Mouse (Mus musculus) forebrain, embryonic 11.5 days (tissue): Measurements from ENCODE around the gene Zfp850. TPM values are rescaled to one million over a fixed set of nuclear protein-coding genes. Genes with fewer than 3 reads are reported as not detected.

Experiments used
- ATAC-seq: fragments of 200-750 bp; cut with Nextera tagmentation; replicated peaks from 2 replicates; pipeline ENCODE4 v1.8.0; 2017; ENCODE audit warnings: moderate TSS enrichment; ENCODE audit not compliant: low FRiP score
- DNase-seq: peaks from one replicate; pipeline ENCODE4 v3.0.0-alpha.2; 2017; ENCODE audit warnings: low spot score
- H3K27ac ChIP-seq: fragments of 300-500 bp; sonication (generic); 2 replicates; pipeline ENCODE4 v1.5.1; 2014; ENCODE audit warnings: low read depth, low read length
- H3K27me3 ChIP-seq: fragments of 300-500 bp; sonication (generic); 2 replicates; pipeline ENCODE4 v1.6.1; 2014; ENCODE audit warnings: mild to moderate bottlenecking, low read length, mixed read lengths; ENCODE audit not compliant: control insufficient read depth, insufficient read depth
- H3K36me3 ChIP-seq: fragments of 300-500 bp; sonication (generic); 2 replicates; pipeline ENCODE4 v1.6.1; 2014; ENCODE audit warnings: mild to moderate bottlenecking, low read length, moderate library complexity, mixed read lengths; ENCODE audit not compliant: control insufficient read depth, insufficient read depth
- H3K4me1 ChIP-seq: fragments of 300-500 bp; sonication (generic); replicated peaks from 2 replicates; pipeline ENCODE4 v1.6.1; 2014; ENCODE audit warnings: low read length, mixed read lengths; ENCODE audit not compliant: control insufficient read depth, insufficient read depth
- H3K4me2 ChIP-seq: fragments of 300-500 bp; sonication (generic); 2 replicates; pipeline ENCODE4 v1.6.1; 2014; ENCODE audit warnings: low read depth, mild to moderate bottlenecking, low read length, moderate library complexity, mixed read lengths; ENCODE audit not compliant: severe bottlenecking
- H3K4me3 ChIP-seq: fragments of 300-500 bp; sonication (generic); 2 replicates; pipeline ENCODE4 v1.5.1; 2014; ENCODE audit warnings: low read depth, low read length
- H3K9ac ChIP-seq: fragments of 300-500 bp; sonication (generic); 2 replicates; pipeline ENCODE4 v1.6.1; 2014; ENCODE audit warnings: low read length
- H3K9me3 ChIP-seq: fragments of 300-500 bp; sonication (generic); 2 replicates; pipeline ENCODE4 v1.6.1; 2016; ENCODE audit warnings: low read length, mixed read lengths; ENCODE audit not compliant: control insufficient read depth
- WGBS: fragments of 180-500 bp; shearing (Covaris S2); extraction: QIAGEN DNeasy Blood & Tissue Kit; methylation state at CpG from one replicate; pipeline ENCODE4 v1.1.7; 2014; 5-methylcytosine and 5-hydroxymethylcytosine counted together
- polyA plus RNA-seq: library from polyadenylated mRNA; unstranded; fragments of >200 nt; fragmentation: Nextera tagmentation; extraction: Ambion mirVana; gene quantifications from 2 replicates; pipeline ENCODE4 v1.2.1, GENCODE M21; 2014

Zfp850 gene
- 8.4 and 8.9 TPM in 2 replicates for polyA plus RNA-seq

DNA sequence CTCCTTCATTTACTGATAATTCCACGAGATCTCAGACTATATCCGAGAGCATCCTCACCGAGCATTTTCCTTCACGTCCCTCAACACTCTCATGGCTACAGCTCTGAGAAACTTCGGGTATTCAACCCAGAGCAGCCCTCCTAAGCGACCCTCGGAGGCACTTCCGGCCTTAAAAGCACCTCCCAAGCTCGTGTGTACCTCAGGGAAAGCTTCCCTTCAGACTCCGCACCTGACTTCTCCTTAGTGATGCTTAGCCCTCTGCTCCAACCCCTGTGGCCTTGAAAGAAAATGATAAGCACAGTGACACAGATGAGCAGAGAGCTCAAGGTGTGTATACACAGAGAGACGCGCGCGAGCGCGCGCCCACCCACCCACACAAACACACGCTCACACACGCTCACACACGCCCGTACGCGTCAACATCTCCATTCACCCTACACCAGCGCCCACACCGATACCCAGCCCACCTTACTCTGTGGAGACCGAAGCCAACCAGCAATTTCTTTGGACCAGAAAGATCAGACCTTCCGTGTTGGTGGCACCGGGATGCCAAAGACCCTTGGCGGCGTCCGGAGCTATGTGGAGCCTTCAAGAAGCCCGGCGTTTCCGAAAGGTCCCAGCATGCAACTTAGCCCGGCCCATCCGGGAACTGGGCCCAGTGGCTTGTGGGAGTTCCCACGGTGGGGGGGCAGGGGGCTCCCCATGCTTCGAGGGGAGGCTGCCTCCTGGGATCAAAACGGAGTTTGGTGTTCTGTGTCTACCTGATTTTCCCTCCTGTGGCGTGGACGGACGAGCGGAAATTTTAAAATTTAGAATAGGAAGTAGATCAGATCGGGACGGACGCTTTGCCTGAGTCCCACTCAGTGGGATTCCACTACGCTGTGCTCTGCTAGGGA is at the start of gene Zfp850:
Gene Zfp850, minus strand, starts transcription at position 567 of the 896 bp plus-strand sequence.
- Histone ChIP-seq H3K27me3 (no peaks in the 10 kb centered on the region), H3K9me3 (no peaks in the 10 kb centered on the region), H3K36me3 (no peaks in the 10 kb centered on the region; the same call in 1 of the 2 replicates), H3K4me3 (peak within 1 kb of the TSS; percentile 75), H3K4me2 (peak within 1 kb of the TSS; percentile 90), H3K4me1 (no peaks in the 10 kb centered on the region), H3K27ac (peak within 1 kb of the TSS; percentile 18; the same call in 1 of the 2 replicates), H3K9ac (peak within 1 kb of the TSS; percentile 84)
- under 1% methylated on average over 47 of the region's 47 CpGs for WGBS
- ATAC-seq (peak; percentile 93), DNase-seq (peak; percentile 87)

- H3K36me3 ChIP-seq: no peaks in the 10 kb centered on the region
- H3K9me3 ChIP-seq: no peaks in the 10 kb centered on the region
- ATAC-seq (no peak), DNase-seq (no peak)
- no peak overlapping the region for H3K4me2 ChIP-seq
- H3K4me1 ChIP-seq: no peaks in the 10 kb centered on the region
- no peak overlapping the region for H3K9ac ChIP-seq
- H3K4me3 ChIP-seq: no peak overlapping the region
- no peak overlapping the region for H3K27ac ChIP-seq
- H3K27me3 ChIP-seq: no peaks in the 10 kb centered on the region
- WGBS: 90% methylated on average over 1 of the region's 1 CpGs
Observed at GRCm38 (mm10) chr7:28059972-28060371, 46.1 kb upstream of the Zfp850 start.

DNA sequence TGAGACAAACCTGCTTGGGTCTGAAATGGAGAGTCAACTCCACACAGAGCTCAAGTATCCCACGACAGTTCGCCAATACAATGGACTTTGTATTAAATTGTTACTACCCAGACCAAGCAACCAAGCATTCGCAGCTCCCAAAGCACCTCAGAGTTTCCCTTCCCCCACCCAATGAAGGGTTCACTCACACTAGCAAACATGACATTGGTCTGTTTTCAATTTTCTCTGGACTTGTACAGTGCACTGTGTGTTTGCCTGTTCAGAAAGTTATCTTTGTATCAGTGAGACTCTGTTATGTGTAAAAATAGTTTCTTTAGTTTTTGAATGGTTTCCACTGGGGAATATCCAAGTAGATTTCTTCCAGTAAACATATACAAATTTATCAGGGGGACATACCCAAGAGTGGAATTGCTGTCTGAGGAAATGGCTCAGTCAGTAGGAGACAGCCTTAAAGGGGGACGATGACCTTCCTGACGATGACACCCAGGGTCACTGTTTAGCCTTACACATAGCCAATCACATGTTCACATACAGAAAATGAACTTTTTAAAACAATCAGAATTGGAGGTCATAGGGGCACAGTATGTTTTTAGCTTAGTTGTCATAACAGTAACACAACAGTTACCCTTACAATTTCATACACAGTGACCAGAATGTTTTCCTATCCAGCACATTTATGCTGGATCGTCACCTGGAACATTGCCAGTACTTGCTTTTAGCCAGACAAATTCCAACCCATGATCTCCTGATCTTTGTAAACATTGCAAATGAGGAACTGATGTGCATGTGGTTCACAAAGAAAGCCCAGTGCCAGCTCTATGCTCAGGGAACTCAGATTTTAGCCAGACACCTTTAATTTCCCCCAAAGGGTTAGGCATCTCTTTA is 39.4 kb upstream of the Zfp850 start:
- DNase-seq (no peak), ATAC-seq (no peak)
- H3K4me3 ChIP-seq: no peak overlapping the region
- WGBS: 83% methylated on average over 6 of the region's 6 CpGs
- no peaks in the 10 kb centered on the region for H3K9me3 ChIP-seq
- H3K36me3 ChIP-seq: no peaks in the 10 kb centered on the region; the same call in 1 of the 2 replicates
- H3K27me3 ChIP-seq: no peaks in the 10 kb centered on the region
- H3K9ac ChIP-seq: no peak overlapping the region
- H3K27ac ChIP-seq: no peak overlapping the region
- no peak overlapping the region for H3K4me2 ChIP-seq
- H3K4me1 ChIP-seq: peaks cover 3% of the 10 kb centered on the region; the same call in 1 of the 2 replicates

DNA sequence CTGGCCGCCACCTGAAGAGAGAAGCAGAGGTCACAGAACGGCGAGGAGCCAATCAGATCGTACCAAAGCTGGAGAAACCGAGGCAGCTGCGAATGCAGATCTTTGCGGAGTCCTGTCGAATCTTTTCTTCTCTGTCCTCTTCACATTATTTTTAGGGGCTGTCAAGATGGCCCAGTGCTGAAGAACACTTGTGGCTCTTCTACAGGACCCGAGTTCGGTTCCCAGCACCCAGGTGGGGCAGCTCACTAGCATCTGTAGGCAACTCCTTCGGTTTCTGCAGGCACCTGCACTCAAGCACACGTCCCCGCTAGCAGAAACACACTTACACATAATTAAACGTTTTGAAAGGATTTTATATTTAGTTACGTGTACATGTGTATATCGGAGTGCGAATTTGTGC is 36.7 kb upstream of the Zfp850 start:
- 61% methylated on average over 17 of the region's 17 CpGs for WGBS
- H3K4me2 ChIP-seq: peak overlapping the region; percentile 29; the same call in 1 of the 2 replicates

GRCm38 (mm10) chr7:28049476-28050409 is 35.8 kb upstream of the Zfp850 start, which contains the start of gene Psmc4:
TSS of gene Psmc4 (minus strand) at chr7:28050101.
- Histone ChIP-seq H3K36me3 (peaks cover 15% of the 10 kb centered on the region), H3K4me2 (peak within 1 kb of the TSS; percentile 69), H3K4me1 (peaks cover 3% of the 10 kb centered on the region; the same call in 1 of the 2 replicates), H3K9ac (peak within 1 kb of the TSS; percentile 78), H3K9me3 (no peaks in the 10 kb centered on the region), H3K4me3 (peak within 1 kb of the TSS; percentile 78), H3K27me3 (no peaks in the 10 kb centered on the region), H3K27ac (no peak within 1 kb of the TSS)
- peak; percentile 97 for ATAC-seq
- peak; percentile 98 for DNase-seq
- 1% methylated on average over 52 of the region's 52 CpGs for WGBS

More for the DNA sequence above, 36.7 kb upstream of the Zfp850 start:
- no peaks in the 10 kb centered on the region for H3K9me3 ChIP-seq
- peaks cover 3% of the 10 kb centered on the region; the same call in 1 of the 2 replicates for H3K4me1 ChIP-seq
- H3K4me3 ChIP-seq: no peak overlapping the region
- no peak for DNase-seq
- peaks cover 9% of the 10 kb centered on the region for H3K36me3 ChIP-seq
- H3K27ac ChIP-seq: no peak overlapping the region
- no peak; the same call in 1 of the 2 replicates for ATAC-seq
- H3K27me3 ChIP-seq: no peaks in the 10 kb centered on the region
- H3K9ac ChIP-seq: no peak overlapping the region; the same call in 1 of the 2 replicates

DNA sequence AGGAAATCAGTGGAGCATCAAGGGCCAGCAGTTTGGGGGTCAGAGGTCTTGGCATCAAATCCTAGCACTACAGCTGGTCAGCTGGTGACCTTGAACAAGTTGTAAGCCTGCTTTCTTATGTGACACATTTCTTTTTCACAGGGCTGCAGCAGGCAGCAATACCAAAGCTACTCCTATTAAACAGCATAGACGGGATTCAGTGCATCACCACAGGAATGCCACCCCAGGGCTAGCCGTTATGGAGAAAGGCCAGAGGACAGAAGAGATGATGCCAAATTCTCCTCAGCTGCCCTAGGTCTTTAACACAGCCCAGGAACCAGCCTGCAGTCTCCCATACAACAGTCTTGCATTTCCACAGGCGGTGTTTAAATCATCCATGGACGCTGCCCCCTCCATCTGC is 30.6 kb upstream of the Zfp850 start:
- Histone ChIP-seq H3K4me3 (no peak overlapping the region), H3K27ac (no peak overlapping the region), H3K9me3 (no peaks in the 10 kb centered on the region), H3K9ac (no peak overlapping the region), H3K4me1 (peaks cover 3% of the 10 kb centered on the region; the same call in 1 of the 2 replicates), H3K27me3 (no peaks in the 10 kb centered on the region), H3K36me3 (peaks cover 24% of the 10 kb centered on the region), H3K4me2 (no peak overlapping the region)
- WGBS: 88% methylated on average over 4 of the region's 4 CpGs
- no peak for ATAC-seq
- DNase-seq: no peak

DNA sequence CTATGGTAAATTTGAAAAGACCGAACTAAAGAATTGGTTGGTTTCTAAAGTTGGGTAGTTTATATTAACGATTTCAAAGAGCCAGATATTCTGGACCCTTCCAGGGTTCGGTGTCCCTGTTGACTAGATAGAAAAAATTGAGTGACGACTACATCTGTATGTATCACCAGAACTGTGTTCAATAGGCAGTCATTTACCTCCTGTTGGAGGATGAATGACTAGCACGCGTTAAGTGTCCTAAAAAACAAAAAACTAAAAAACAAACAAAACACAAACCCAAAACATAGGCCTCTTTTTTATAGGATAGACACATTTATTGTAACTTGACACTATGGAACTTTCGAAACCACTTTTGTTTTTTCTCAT is 513 bp upstream of the Zfp850 start:
- H3K4me2 ChIP-seq: peak overlapping the region; percentile 90
- no peaks in the 10 kb centered on the region for H3K9me3 ChIP-seq
- no peak for DNase-seq
- peak overlapping the region; percentile 84 for H3K9ac ChIP-seq
- 25% methylated on average over 7 of the region's 7 CpGs for WGBS
- H3K36me3 ChIP-seq: no peaks in the 10 kb centered on the region; the same call in 1 of the 2 replicates
- no peaks in the 10 kb centered on the region for H3K27me3 ChIP-seq
- peak; percentile 49 for ATAC-seq
- H3K4me3 ChIP-seq: peak overlapping the region; percentile 75
- no peaks in the 10 kb centered on the region for H3K4me1 ChIP-seq
- H3K27ac ChIP-seq: no peak overlapping the region
